Mouse (Mus musculus): ENCODE measurements around the gene Tspo. TPM values are rescaled to one million over a fixed set of nuclear protein-coding genes. Genes with fewer than 3 reads are reported as not detected.

Gene Tspo
- 10 to 100 TPM; 78.3 to 85.3 TPM for total RNA-seq (2021)

GRCm38 (mm10) chr15:83563327-83563856 is at the start of gene Tspo, which contains the start of gene Mcat:
Gene Tspo (plus strand): TSS chr15:83563592.
Gene Mcat (minus strand): TSS chr15:83563787.
- peak; percentile 63 for DNase-seq

- DNase-seq = no peak
Observed at GRCm38 (mm10) chr15:83515018-83515417, 48.4 kb upstream of the Tspo start.

- peak; percentile 77 for DNase-seq
Observed at GRCm38 (mm10) chr15:83518215-83519048, 45.0 kb upstream of the Tspo start.

GRCm38 (mm10) chr15:83520861-83521382 is 42.5 kb upstream of the Tspo start:
- DNase-seq = no peak

- DNase-seq = peak; percentile 59
Observed at GRCm38 (mm10) chr15:83523196-83523595, 40.2 kb upstream of the Tspo start.

GRCm38 (mm10) chr15:83523638-83524332 is 39.6 kb upstream of the Tspo start:
- DNase-seq = peak; percentile 68

- no peak for DNase-seq
Observed at GRCm38 (mm10) chr15:83524333-83524729, 39.1 kb upstream of the Tspo start.

- peak; percentile 80 for DNase-seq
Observed at GRCm38 (mm10) chr15:83526424-83527091, 36.8 kb upstream of the Tspo start, which contains the start of gene Bik. Gene Bik (plus strand): TSS chr15:83526862.

GRCm38 (mm10) chr15:83527092-83527437 is 36.3 kb upstream of the Tspo start:
- peak; percentile 31 for DNase-seq

GRCm38 (mm10) chr15:83527747-83528146 is 35.6 kb upstream of the Tspo start:
- DNase-seq = no peak

GRCm38 (mm10) chr15:83528892-83529291 is 34.5 kb upstream of the Tspo start:
- DNase-seq = no peak

- DNase-seq = peak; percentile 57
Observed at GRCm38 (mm10) chr15:83529765-83530164, 33.6 kb upstream of the Tspo start.

GRCm38 (mm10) chr15:83530233-83530632 is 33.2 kb upstream of the Tspo start:
- peak; percentile 58 for DNase-seq

- DNase-seq = no peak
Observed at GRCm38 (mm10) chr15:83530688-83531087, 32.7 kb upstream of the Tspo start.

GRCm38 (mm10) chr15:83531961-83532469 is 31.4 kb upstream of the Tspo start:
- DNase-seq = no peak

GRCm38 (mm10) chr15:83532606-83533005 is 30.8 kb upstream of the Tspo start:
- DNase-seq = no peak

- DNase-seq = peak; percentile 48
Observed at GRCm38 (mm10) chr15:83534960-83535889, 28.2 kb upstream of the Tspo start.

GRCm38 (mm10) chr15:83535890-83536231 is 27.5 kb upstream of the Tspo start:
- no peak for DNase-seq

GRCm38 (mm10) chr15:83538855-83539254 is 24.5 kb upstream of the Tspo start:
- no peak for DNase-seq

GRCm38 (mm10) chr15:83539905-83540304 is 23.5 kb upstream of the Tspo start:
- peak; percentile 80 for DNase-seq

GRCm38 (mm10) chr15:83541647-83542287 is 21.6 kb upstream of the Tspo start:
- DNase-seq = no peak

All from heart, postnatal 4 days (tissue).